Mouse (Mus musculus) embryonic fibroblast, embryonic 13.5 days (primary cell): ENCODE measurements around the gene Tcf7l1.

ENCODE experiments used
- CTCF ChIP-seq: IDR thresholded peaks from 2 replicates; pipeline ENCODE4 v1.5.1; 2011; ENCODE audit warnings: mild to moderate bottlenecking, control low read depth, low read length, moderate library complexity, borderline replicate concordance; ENCODE audit not compliant: insufficient read depth
- POLR2A ChIP-seq: IDR thresholded peaks from 2 replicates; pipeline ENCODE4 v1.6.1; 2011; ENCODE audit warnings: low read depth, mild to moderate bottlenecking, control low read depth, low read length, moderate library complexity

DNA sequence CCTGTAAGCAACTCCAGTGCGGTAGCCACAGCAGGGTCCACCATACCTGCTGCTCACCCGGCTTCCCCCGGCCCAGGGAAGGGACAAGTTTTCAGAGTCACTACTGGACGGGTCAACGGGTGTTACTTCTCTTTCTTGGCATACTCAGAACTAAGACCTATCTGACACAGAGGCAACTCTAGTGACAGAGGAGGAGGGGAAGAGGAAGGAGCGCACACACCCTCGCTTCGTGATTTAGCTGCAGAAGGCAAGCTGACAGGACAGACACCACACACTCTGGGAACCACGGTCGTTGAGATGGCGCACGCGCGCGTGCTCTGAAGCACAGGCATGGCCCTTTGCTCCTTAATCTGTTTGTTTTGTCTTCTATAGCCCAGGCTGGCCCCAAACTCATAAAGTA, 36.2 kb downstream of the Tcf7l1 start:
- no peak for TF ChIP-seq CTCF
- no peak for TF ChIP-seq POLR2A
